Mouse (Mus musculus) lung, embryonic 15.5 days (tissue): ENCODE measurements around the gene Rpl39l. TPM values are rescaled to one million over a fixed set of nuclear protein-coding genes. Genes with fewer than 3 reads are reported as not detected.
"Not testable (repeated sequence)": the region's sequence is repeated elsewhere in the genome, so short reads cannot be mapped to it uniquely, and the experiment has no call there.

Experiments used
- ATAC-seq: fragments of 200-750 bp; cut with Nextera tagmentation; 2 replicates; pipeline ENCODE4 v1.8.0; 2017; ENCODE audit warnings: moderate number of reproducible peaks, borderline replicate concordance; ENCODE audit not compliant: low FRiP score, low TSS enrichment; ENCODE audit errors: extremely low read depth
- H3K27ac ChIP-seq: fragments of 300-500 bp; sonication (generic); 2 replicates; pipeline ENCODE4 v1.5.1; 2015; ENCODE audit warnings: moderate library complexity, mild to moderate bottlenecking, inconsistent platforms
- H3K27me3 ChIP-seq: fragments of 300-500 bp; sonication (generic); 2 replicates; pipeline ENCODE4 v1.6.1; 2015; ENCODE audit warnings: inconsistent platforms
- H3K36me3 ChIP-seq: fragments of 300-500 bp; sonication (generic); 2 replicates; pipeline ENCODE4 v1.6.1; 2015; ENCODE audit warnings: inconsistent platforms
- H3K4me1 ChIP-seq: fragments of 300-500 bp; sonication (generic); 2 replicates; pipeline ENCODE4 v1.6.1; 2015; ENCODE audit warnings: inconsistent platforms
- H3K4me2 ChIP-seq: fragments of 300-500 bp; sonication (generic); 2 replicates; pipeline ENCODE4 v1.6.1; 2015; ENCODE audit warnings: inconsistent platforms, mild to moderate bottlenecking, moderate library complexity
- H3K4me3 ChIP-seq: fragments of 300-500 bp; sonication (generic); 2 replicates; pipeline ENCODE4 v1.5.1; 2015; ENCODE audit warnings: mild to moderate bottlenecking, inconsistent platforms
- H3K9ac ChIP-seq: fragments of 300-500 bp; sonication (generic); 2 replicates; pipeline ENCODE4 v1.6.1; 2015; ENCODE audit warnings: inconsistent platforms
- H3K9me3 ChIP-seq: fragments of 300-500 bp; sonication (generic); 2 replicates; pipeline ENCODE4 v1.6.1; 2016; ENCODE audit warnings: inconsistent platforms
- WGBS: fragments of 180-500 bp; shearing (Covaris S2); methylation state at CpG from one replicate; pipeline ENCODE4 v1.1.7; 2015; 5-methylcytosine and 5-hydroxymethylcytosine counted together
- polyA plus RNA-seq: library from polyadenylated mRNA; unstranded; fragments of >200 nt; fragmentation: Nextera tagmentation; extraction: Ambion mirVana; gene quantifications from 2 replicates; pipeline ENCODE4 v1.2.1, GENCODE M21; 2015

Gene Rpl39l
- polyA plus RNA-seq, 1 experiment from 2014 or later: 0.25 TPM

GRCm38 (mm10) chr16:10216366-10216765 is 46.3 kb downstream of the Rpl39l start:
- H3K36me3 ChIP-seq, ATAC-seq, H3K4me1 ChIP-seq, H3K27ac ChIP-seq, H3K4me3 ChIP-seq, H3K27me3 ChIP-seq, H3K9ac ChIP-seq, H3K9me3 ChIP-seq, H3K4me2 ChIP-seq: not testable (repeated sequence)
- 93% methylated on average over 1 of the region's 1 CpGs for WGBS

DNA sequence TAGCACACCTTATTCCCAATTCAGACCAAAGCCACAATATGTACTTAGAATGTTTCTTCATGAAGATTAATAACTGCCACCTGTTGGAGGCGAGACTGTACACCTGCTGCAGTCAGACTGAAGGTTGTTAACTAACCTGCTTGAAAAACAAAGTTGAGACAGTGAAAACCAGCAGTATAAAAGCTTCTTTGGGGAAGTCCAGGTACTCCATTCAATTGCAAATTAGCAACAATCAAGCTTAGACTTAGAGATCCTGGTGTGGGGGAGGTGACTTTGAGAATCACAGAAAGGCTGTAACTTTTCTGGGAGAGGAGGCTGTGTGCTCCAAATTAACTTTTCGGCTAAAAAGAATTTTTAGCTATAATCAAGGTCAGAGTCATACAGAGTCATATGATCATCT is 47.0 kb downstream of the Rpl39l start:
- H3K36me3 ChIP-seq, H3K4me3 ChIP-seq, H3K4me1 ChIP-seq, H3K9ac ChIP-seq, ATAC-seq, H3K27ac ChIP-seq, H3K4me2 ChIP-seq, H3K27me3 ChIP-seq, H3K9me3 ChIP-seq: not testable (repeated sequence)
- 82% methylated on average over 2 of the region's 2 CpGs for WGBS

Other genes starting within 250 kb of the Rpl39l start
- gene Grin2a, start 174.7 kb upstream of the Rpl39l start, polyA plus RNA-seq: 0.38 and 0.41 TPM in 2 replicates
- 1.5 and 1.6 TPM in 2 replicates for gene Atf7ip2, start 22.5 kb downstream of the Rpl39l start, polyA plus RNA-seq
- 79.3 and 93.8 TPM in 2 replicates for gene Emp2, start 143.7 kb downstream of the Rpl39l start, polyA plus RNA-seq
- gene Tekt5, start 225.3 kb downstream of the Rpl39l start, polyA plus RNA-seq: 1.9 and 2.6 TPM in 2 replicates
- 68.5 and 74.4 TPM in 2 replicates for gene Nubp1, start 241.7 kb downstream of the Rpl39l start, polyA plus RNA-seq